Mouse (Mus musculus): ENCODE data around the gene Slc6a9. TPM values are rescaled to one million over a fixed set of nuclear protein-coding genes. Genes with fewer than 3 reads are reported as not detected.

Slc6a9 gene
- total and polyA plus RNA-seq, 2 experiments, result 11.0 to 51.0 TPM

DNA sequence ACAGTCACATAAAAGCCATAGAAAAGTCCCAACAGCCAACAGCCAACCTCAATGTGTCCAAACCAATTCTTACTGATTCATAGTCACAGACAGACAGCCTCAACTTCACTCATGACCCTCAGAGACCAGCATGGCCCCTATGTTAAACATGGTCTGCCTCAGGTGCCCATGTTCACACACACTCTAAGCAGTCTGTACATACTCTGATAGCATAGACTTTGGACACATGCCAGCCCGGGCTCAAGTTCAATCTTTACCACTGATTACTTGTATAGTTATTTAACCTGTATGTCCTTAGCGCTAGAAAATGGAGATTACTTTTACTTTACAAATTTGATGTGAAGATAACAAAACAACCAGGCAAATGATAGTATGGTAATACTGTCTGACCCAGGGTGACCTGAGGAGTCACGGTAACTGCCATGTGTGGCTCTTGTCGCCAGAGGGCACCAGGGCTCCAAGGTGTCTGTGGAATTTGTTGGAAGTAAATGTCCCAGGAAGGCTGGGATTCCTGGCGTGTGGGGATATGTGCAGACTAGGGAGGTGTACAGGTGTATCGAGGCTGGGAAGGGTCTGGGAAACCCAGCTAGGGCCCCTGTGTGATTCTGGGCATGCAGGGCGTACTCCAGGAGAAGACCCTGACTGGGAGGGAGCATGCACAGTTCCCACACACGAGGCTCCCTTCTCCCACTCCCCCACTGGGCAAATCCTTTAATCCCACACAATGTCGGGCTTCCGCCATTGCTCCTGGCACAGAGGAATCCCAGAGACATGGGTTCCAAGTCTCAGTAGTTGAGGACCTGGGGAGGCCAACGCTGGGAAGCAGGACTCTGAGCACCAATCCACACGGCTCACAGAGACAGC, 4.8 kb upstream of the Slc6a9 start:
- peak; percentile 98 for TF ChIP-seq CTCF (IDR thresholded peaks at IDR 0.05; ENCODE audit: low read depth, low read length)
- no peak for TF ChIP-seq POLR2A (IDR thresholded peaks at IDR 0.05; ENCODE audit: extremely low read depth, insufficient read depth, low read length)
- 0 out of 2 replicates have a peak overlapping the region, but pooled peaks have one; percentile 1 for H3K27ac ChIP-seq (replicated peaks; ENCODE audit: insufficient read depth, low read depth, low read length)
- H3K4me3 ChIP-seq (ENCODE audit: insufficient read depth, low read depth, low read length), result no peak overlapping the region
- peak overlapping the region; percentile 35 for H3K9ac ChIP-seq (ENCODE audit: low read depth, low read length)
- no peaks in the 10 kb centered on the region for H3K27me3 ChIP-seq (ENCODE audit: control insufficient read depth, insufficient read depth, low read length)
- peaks cover 8% of the 10 kb centered on the region for H3K4me1 ChIP-seq (ENCODE audit: control insufficient read depth, insufficient read depth, low read length)
- H3K36me3 ChIP-seq (ENCODE audit: control insufficient read depth, insufficient read depth, low read length), result no peaks in the 10 kb centered on the region
- H3K79me2 ChIP-seq (ENCODE audit: control insufficient read depth, insufficient read depth, low read length), result no peaks in the 10 kb centered on the region
- 6% methylated on average over 12 of the region's 12 CpGs for WGBS
- peak; percentile 78 for DNase-seq (ENCODE audit: extremely low read depth, low read depth, low spot score)

DNA sequence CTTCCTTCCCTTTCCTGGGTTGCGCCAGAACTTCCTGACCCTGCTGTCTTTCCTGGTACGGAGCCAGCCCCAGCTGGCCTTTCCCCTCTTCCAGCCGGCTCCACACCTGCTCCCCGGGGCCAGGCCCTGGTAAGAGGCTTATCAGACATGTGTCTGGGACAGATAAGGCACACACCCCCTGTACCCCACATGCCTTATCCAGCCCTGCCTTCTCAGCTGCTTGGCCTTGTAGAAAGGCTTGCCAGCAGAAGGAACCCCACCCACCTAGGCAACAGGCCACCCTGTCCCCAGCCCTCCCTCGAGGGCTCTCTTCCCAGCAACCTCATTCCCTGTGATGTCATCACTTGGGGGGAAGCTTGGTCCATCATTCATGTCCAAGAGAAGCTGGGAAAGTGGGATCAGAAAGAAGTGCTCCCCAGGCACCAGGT, 4.2 kb upstream of the Slc6a9 start:
- Histone ChIP-seq H3K4me3 (ENCODE audit: insufficient read depth, low read depth, low read length) (no peak overlapping the region), H3K27ac (replicated peaks; ENCODE audit: insufficient read depth, low read depth, low read length) (no peak overlapping the region), H3K4me1 (ENCODE audit: control insufficient read depth, insufficient read depth, low read length) (peaks cover 8% of the 10 kb centered on the region), H3K36me3 (ENCODE audit: control insufficient read depth, insufficient read depth, low read length) (no peaks in the 10 kb centered on the region), H3K79me2 (ENCODE audit: control insufficient read depth, insufficient read depth, low read length) (no peaks in the 10 kb centered on the region), H3K27me3 (ENCODE audit: control insufficient read depth, insufficient read depth, low read length) (no peaks in the 10 kb centered on the region), H3K9ac (ENCODE audit: low read depth, low read length) (0 out of 2 replicates have a peak overlapping the region, but pooled peaks have one; percentile 4)
- DNase-seq (ENCODE audit: extremely low read depth, low read depth, low spot score), result peak; percentile 76
- WGBS, result 4% methylated on average over 5 of the region's 5 CpGs
- TF ChIP-seq POLR2A (IDR thresholded peaks at IDR 0.05; ENCODE audit: extremely low read depth, insufficient read depth, low read length), result no peak
- TF ChIP-seq CTCF (IDR thresholded peaks at IDR 0.05; ENCODE audit: low read depth, low read length), result no peak

DNA sequence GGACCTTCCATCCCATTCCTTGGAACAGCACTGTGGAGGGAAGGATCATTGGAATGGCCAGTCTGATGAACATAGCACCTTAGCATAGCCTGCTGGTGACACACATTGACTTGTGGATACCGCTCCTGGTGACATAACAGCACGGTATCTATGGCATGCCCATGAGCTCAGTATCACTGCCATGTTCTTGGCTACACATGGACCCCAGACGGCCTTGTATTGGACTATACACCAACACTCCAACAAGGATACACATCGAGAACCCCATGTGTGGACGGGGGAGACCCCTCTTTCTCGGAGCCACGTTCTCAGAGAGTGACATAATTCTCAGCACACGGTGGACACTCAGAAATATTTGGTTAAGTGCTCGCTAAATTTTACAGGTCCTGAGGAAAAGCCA, 3.5 kb upstream of the Slc6a9 start:
- H3K9ac ChIP-seq (ENCODE audit: low read depth, low read length), result no peak overlapping the region
- no peaks in the 10 kb centered on the region for H3K79me2 ChIP-seq (ENCODE audit: control insufficient read depth, insufficient read depth, low read length)
- WGBS, result 96% methylated on average over 9 of the region's 9 CpGs
- no peak overlapping the region for H3K27ac ChIP-seq (replicated peaks; ENCODE audit: insufficient read depth, low read depth, low read length)
- no peaks in the 10 kb centered on the region for H3K36me3 ChIP-seq (ENCODE audit: control insufficient read depth, insufficient read depth, low read length)
- no peak for DNase-seq (ENCODE audit: extremely low read depth, low read depth, low spot score)
- TF ChIP-seq CTCF (IDR thresholded peaks at IDR 0.05; ENCODE audit: low read depth, low read length), result no peak
- no peak for TF ChIP-seq POLR2A (IDR thresholded peaks at IDR 0.05; ENCODE audit: extremely low read depth, insufficient read depth, low read length)
- no peak overlapping the region for H3K4me3 ChIP-seq (ENCODE audit: insufficient read depth, low read depth, low read length)
- H3K27me3 ChIP-seq (ENCODE audit: control insufficient read depth, insufficient read depth, low read length), result no peaks in the 10 kb centered on the region
- peaks cover 8% of the 10 kb centered on the region for H3K4me1 ChIP-seq (ENCODE audit: control insufficient read depth, insufficient read depth, low read length)

DNA sequence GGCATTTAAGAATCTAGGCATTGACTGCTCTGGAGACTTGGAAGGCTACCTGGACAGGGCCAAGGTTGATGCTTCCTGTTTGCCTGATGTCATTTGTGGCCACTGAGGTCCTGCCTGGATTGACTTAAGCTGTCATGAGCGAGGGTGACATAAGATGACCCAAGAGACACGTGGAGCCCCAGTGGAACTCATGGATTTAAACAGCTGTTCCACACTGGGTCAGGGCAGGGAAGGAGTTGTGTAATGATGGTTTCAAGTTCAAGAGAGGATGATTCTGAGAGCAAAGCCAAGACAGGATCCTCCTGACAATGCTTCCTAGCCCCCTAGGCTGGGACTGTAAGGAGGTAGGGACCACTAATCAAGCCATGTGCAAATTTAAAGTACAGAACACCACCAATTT, 2.8 kb upstream of the Slc6a9 start:
- TF ChIP-seq POLR2A (IDR thresholded peaks at IDR 0.05; ENCODE audit: extremely low read depth, insufficient read depth, low read length) (no peak), CTCF (IDR thresholded peaks at IDR 0.05; ENCODE audit: low read depth, low read length) (no peak)
- peak; percentile 79 for DNase-seq (ENCODE audit: extremely low read depth, low read depth, low spot score)
- Histone ChIP-seq H3K36me3 (ENCODE audit: control insufficient read depth, insufficient read depth, low read length) (no peaks in the 10 kb centered on the region), H3K27me3 (ENCODE audit: control insufficient read depth, insufficient read depth, low read length) (no peaks in the 10 kb centered on the region), H3K27ac (replicated peaks; ENCODE audit: insufficient read depth, low read depth, low read length) (no peak overlapping the region), H3K4me1 (ENCODE audit: control insufficient read depth, insufficient read depth, low read length) (peaks cover 8% of the 10 kb centered on the region), H3K4me3 (ENCODE audit: insufficient read depth, low read depth, low read length) (no peak overlapping the region), H3K9ac (ENCODE audit: low read depth, low read length) (no peak overlapping the region), H3K79me2 (ENCODE audit: control insufficient read depth, insufficient read depth, low read length) (no peaks in the 10 kb centered on the region)
- WGBS, result 30% methylated on average over 2 of the region's 2 CpGs

DNA sequence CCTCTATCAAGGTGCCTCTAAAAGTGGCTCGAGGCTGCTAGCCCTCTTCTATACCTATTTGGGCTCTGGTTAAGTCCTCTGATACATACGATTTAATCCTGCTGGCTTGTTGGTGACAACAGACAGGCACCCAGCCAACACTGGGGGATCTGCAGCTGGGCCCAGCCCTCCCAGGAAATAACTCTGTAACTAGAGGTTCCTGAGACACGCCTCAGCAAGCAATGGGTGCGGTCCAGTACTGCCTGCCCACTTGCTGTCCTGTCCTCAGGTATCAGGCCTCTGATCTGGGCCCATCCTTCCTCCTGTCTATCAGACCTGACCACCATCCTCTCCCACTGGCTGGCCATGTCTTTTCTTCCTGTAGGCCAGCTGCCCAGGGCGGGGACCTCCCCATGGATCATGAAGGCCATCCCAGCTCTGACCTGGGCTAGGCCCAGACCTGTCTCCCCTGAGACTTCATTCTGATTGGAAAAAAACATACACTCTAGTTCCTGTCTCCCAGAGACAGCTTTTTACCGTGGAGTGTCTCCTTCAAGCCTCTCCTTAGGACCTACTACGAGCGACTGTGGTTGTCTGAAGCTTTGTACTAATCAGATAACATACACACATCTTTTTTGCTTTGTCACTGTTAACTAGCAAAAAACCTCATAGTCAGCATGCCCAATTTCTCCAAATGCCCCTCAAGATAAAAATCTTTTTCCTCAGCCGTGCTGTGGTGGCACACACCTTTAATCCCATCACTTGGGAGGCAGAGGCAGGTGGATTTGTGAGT, 2.2 kb upstream of the Slc6a9 start:
- no peak for DNase-seq (ENCODE audit: extremely low read depth, low read depth, low spot score)
- Histone ChIP-seq H3K4me1 (ENCODE audit: control insufficient read depth, insufficient read depth, low read length) (peaks cover 11% of the 10 kb centered on the region), H3K27ac (replicated peaks; ENCODE audit: insufficient read depth, low read depth, low read length) (no peak overlapping the region), H3K4me3 (ENCODE audit: insufficient read depth, low read depth, low read length) (no peak overlapping the region), H3K27me3 (ENCODE audit: control insufficient read depth, insufficient read depth, low read length) (no peaks in the 10 kb centered on the region), H3K9ac (ENCODE audit: low read depth, low read length) (no peak overlapping the region), H3K79me2 (ENCODE audit: control insufficient read depth, insufficient read depth, low read length) (peaks cover 4% of the 10 kb centered on the region; the same call in 1 of the 2 replicates), H3K36me3 (ENCODE audit: control insufficient read depth, insufficient read depth, low read length) (no peaks in the 10 kb centered on the region)
- WGBS, result 81% methylated on average over 9 of the region's 9 CpGs
- no peak for TF ChIP-seq CTCF (IDR thresholded peaks at IDR 0.05; ENCODE audit: low read depth, low read length)
- TF ChIP-seq POLR2A (IDR thresholded peaks at IDR 0.05; ENCODE audit: extremely low read depth, insufficient read depth, low read length), result no peak
